Mouse (Mus musculus): ENCODE data around the gene Rab44. TPM values are rescaled to one million over a fixed set of nuclear protein-coding genes. Genes with fewer than 3 reads are reported as not detected.

Rab44 gene
- polyA plus RNA-seq, 1 experiment: 514 TPM

- no peaks in the 10 kb centered on the region; the same call in 1 of the 2 replicates for H3K4me1 ChIP-seq (ENCODE audit: control insufficient read depth, insufficient read depth, low read length)
- WGBS: 85% methylated on average over 6 of the region's 6 CpGs
- TF ChIP-seq POLR2A (IDR thresholded peaks at IDR 0.05; ENCODE audit: borderline replicate concordance, control insufficient read depth, low read depth, low read length): no peak
- TF ChIP-seq CTCF (IDR thresholded peaks at IDR 0.05; ENCODE audit: control insufficient read depth, insufficient read depth, low read length): no peak
- H3K27ac ChIP-seq (ENCODE audit: control insufficient read depth, insufficient read depth, low read depth, low read length, poor library complexity): no peak overlapping the region
- no peak overlapping the region for H3K4me3 ChIP-seq (replicated peaks; ENCODE audit: control insufficient read depth, low read depth, low read length)
Observed at GRCm38 (mm10) chr17:29179917-29180316, 66.0 kb downstream of the Rab44 start.

- TF ChIP-seq POLR2A (IDR thresholded peaks at IDR 0.05; ENCODE audit: borderline replicate concordance, control insufficient read depth, low read depth, low read length) (no peak), CTCF (IDR thresholded peaks at IDR 0.05; ENCODE audit: control insufficient read depth, insufficient read depth, low read length) (no peak)
- Histone ChIP-seq H3K4me3 (replicated peaks; ENCODE audit: control insufficient read depth, low read depth, low read length) (no peak overlapping the region), H3K4me1 (ENCODE audit: control insufficient read depth, insufficient read depth, low read length) (no peaks in the 10 kb centered on the region; the same call in 1 of the 2 replicates), H3K27ac (ENCODE audit: control insufficient read depth, insufficient read depth, low read depth, low read length, poor library complexity) (no peak overlapping the region)
- 47% methylated on average over 4 of the region's 4 CpGs for WGBS
Observed at GRCm38 (mm10) chr17:29180406-29181127, 66.6 kb downstream of the Rab44 start.

- no peak overlapping the region for H3K27ac ChIP-seq (ENCODE audit: control insufficient read depth, insufficient read depth, low read depth, low read length, poor library complexity)
- no peak for TF ChIP-seq CTCF (IDR thresholded peaks at IDR 0.05; ENCODE audit: control insufficient read depth, insufficient read depth, low read length)
- TF ChIP-seq POLR2A (IDR thresholded peaks at IDR 0.05; ENCODE audit: borderline replicate concordance, control insufficient read depth, low read depth, low read length): no peak
- WGBS: 71% methylated on average over 5 of the region's 5 CpGs
- H3K4me1 ChIP-seq (ENCODE audit: control insufficient read depth, insufficient read depth, low read length): peaks cover 3% of the 10 kb centered on the region
- no peak overlapping the region for H3K4me3 ChIP-seq (replicated peaks; ENCODE audit: control insufficient read depth, low read depth, low read length)
Observed at GRCm38 (mm10) chr17:29181751-29182150, 67.8 kb downstream of the Rab44 start.

- H3K4me1 ChIP-seq (ENCODE audit: control insufficient read depth, insufficient read depth, low read length): peaks cover 3% of the 10 kb centered on the region
- H3K4me3 ChIP-seq (replicated peaks; ENCODE audit: control insufficient read depth, low read depth, low read length): no peak overlapping the region
- H3K27ac ChIP-seq (ENCODE audit: control insufficient read depth, insufficient read depth, low read depth, low read length, poor library complexity): no peak overlapping the region
- TF ChIP-seq CTCF (IDR thresholded peaks at IDR 0.05; ENCODE audit: control insufficient read depth, insufficient read depth, low read length) (no peak), POLR2A (IDR thresholded peaks at IDR 0.05; ENCODE audit: borderline replicate concordance, control insufficient read depth, low read depth, low read length) (no peak)
- 85% methylated on average over 11 of the region's 11 CpGs for WGBS
Observed at GRCm38 (mm10) chr17:29183162-29183561, 69.2 kb downstream of the Rab44 start.

- TF ChIP-seq POLR2A (IDR thresholded peaks at IDR 0.05; ENCODE audit: borderline replicate concordance, control insufficient read depth, low read depth, low read length) (no peak), CTCF (IDR thresholded peaks at IDR 0.05; ENCODE audit: control insufficient read depth, insufficient read depth, low read length) (no peak)
- Histone ChIP-seq H3K4me1 (ENCODE audit: control insufficient read depth, insufficient read depth, low read length) (peaks cover 3% of the 10 kb centered on the region), H3K27ac (ENCODE audit: control insufficient read depth, insufficient read depth, low read depth, low read length, poor library complexity) (no peak overlapping the region), H3K4me3 (replicated peaks; ENCODE audit: control insufficient read depth, low read depth, low read length) (no peak overlapping the region)
- 74% methylated on average over 7 of the region's 7 CpGs for WGBS
Observed at GRCm38 (mm10) chr17:29185376-29186046, 71.6 kb downstream of the Rab44 start.

- WGBS: 76% methylated on average over 10 of the region's 10 CpGs
- Histone ChIP-seq H3K4me3 (replicated peaks; ENCODE audit: control insufficient read depth, low read depth, low read length) (no peak overlapping the region), H3K27ac (ENCODE audit: control insufficient read depth, insufficient read depth, low read depth, low read length, poor library complexity) (no peak overlapping the region), H3K4me1 (ENCODE audit: control insufficient read depth, insufficient read depth, low read length) (peaks cover 3% of the 10 kb centered on the region)
- no peak for TF ChIP-seq POLR2A (IDR thresholded peaks at IDR 0.05; ENCODE audit: borderline replicate concordance, control insufficient read depth, low read depth, low read length)
- no peak for TF ChIP-seq CTCF (IDR thresholded peaks at IDR 0.05; ENCODE audit: control insufficient read depth, insufficient read depth, low read length)
Observed at GRCm38 (mm10) chr17:29186989-29187859, 73.3 kb downstream of the Rab44 start.

- WGBS: 27% methylated on average over 12 of the region's 12 CpGs
- no peak overlapping the region for H3K27ac ChIP-seq (ENCODE audit: control insufficient read depth, insufficient read depth, low read depth, low read length, poor library complexity)
- H3K4me3 ChIP-seq (replicated peaks; ENCODE audit: control insufficient read depth, low read depth, low read length): no peak overlapping the region
- peaks cover 3% of the 10 kb centered on the region for H3K4me1 ChIP-seq (ENCODE audit: control insufficient read depth, insufficient read depth, low read length)
- TF ChIP-seq POLR2A (IDR thresholded peaks at IDR 0.05; ENCODE audit: borderline replicate concordance, control insufficient read depth, low read depth, low read length) (no peak), CTCF (IDR thresholded peaks at IDR 0.05; ENCODE audit: control insufficient read depth, insufficient read depth, low read length) (no peak)
Observed at GRCm38 (mm10) chr17:29188989-29189388, 75.0 kb downstream of the Rab44 start.

GRCm38 (mm10) chr17:29195579-29195978 lies 81.6 kb downstream of the Rab44 start:
- WGBS: 76% methylated on average over 4 of the region's 4 CpGs
- no peak overlapping the region for H3K27ac ChIP-seq (ENCODE audit: control insufficient read depth, insufficient read depth, low read depth, low read length, poor library complexity)
- TF ChIP-seq POLR2A (IDR thresholded peaks at IDR 0.05; ENCODE audit: borderline replicate concordance, control insufficient read depth, low read depth, low read length) (no peak), CTCF (IDR thresholded peaks at IDR 0.05; ENCODE audit: control insufficient read depth, insufficient read depth, low read length) (no peak)
- H3K4me3 ChIP-seq (replicated peaks; ENCODE audit: control insufficient read depth, low read depth, low read length): no peak overlapping the region
- H3K4me1 ChIP-seq (ENCODE audit: control insufficient read depth, insufficient read depth, low read length): no peaks in the 10 kb centered on the region; the same call in 1 of the 2 replicates

Other genes with a start within 250 kb of the Rab44 start
- gene 4930539E08Rik, start 198.8 kb upstream of the Rab44 start, polyA plus RNA-seq (2011; ENCODE audit: insufficient read depth, insufficient read length, low replicate concordance, missing spikeins): 0.29 TPM in 1 of 2 replicates, not detected in the other
- gene Pxt1, start 170.3 kb upstream of the Rab44 start, polyA plus RNA-seq (2011; ENCODE audit: insufficient read depth, insufficient read length, low replicate concordance, missing spikeins): 1.3 TPM in 1 of 2 replicates, not detected in the other
- 50.2 and 81.5 TPM in 2 replicates for gene Kctd20, start 162.2 kb upstream of the Rab44 start, polyA plus RNA-seq (2011; ENCODE audit: insufficient read depth, insufficient read length, low replicate concordance, missing spikeins)
- 139 and 214 TPM in 2 replicates for gene Stk38, start 106.2 kb upstream of the Rab44 start, polyA plus RNA-seq (2011; ENCODE audit: insufficient read depth, insufficient read length, low replicate concordance, missing spikeins)
- gene Srsf3, start 81.5 kb upstream of the Rab44 start, polyA plus RNA-seq (2011; ENCODE audit: insufficient read depth, insufficient read length, low replicate concordance, missing spikeins): 212 and 214 TPM in 2 replicates
- gene Cdkn1a, start 23.2 kb upstream of the Rab44 start, polyA plus RNA-seq (2011; ENCODE audit: insufficient read depth, insufficient read length, low replicate concordance, missing spikeins): 5.2 and 27.7 TPM in 2 replicates
- 0.50 and 0.92 TPM in 2 replicates for gene Cpne5, start 124.0 kb downstream of the Rab44 start, polyA plus RNA-seq (2011; ENCODE audit: insufficient read depth, insufficient read length, low replicate concordance, missing spikeins)
- gene Ppil1, start 150.0 kb downstream of the Rab44 start, polyA plus RNA-seq (2011; ENCODE audit: insufficient read depth, insufficient read length, low replicate concordance, missing spikeins): 36.2 and 51.6 TPM in 2 replicates
- 35.1 and 81.6 TPM in 2 replicates for gene BC004004, start 154.6 kb downstream of the Rab44 start, polyA plus RNA-seq (2011; ENCODE audit: insufficient read depth, insufficient read length, low replicate concordance, missing spikeins)
- gene Pi16, start 203.5 kb downstream of the Rab44 start, polyA plus RNA-seq (2011; ENCODE audit: insufficient read depth, insufficient read length, low replicate concordance, missing spikeins): 71.5 and 171 TPM in 2 replicates
- 111 and 170 TPM in 2 replicates for gene Mtch1, start 233.8 kb downstream of the Rab44 start, polyA plus RNA-seq (2011; ENCODE audit: insufficient read depth, insufficient read length, low replicate concordance, missing spikeins)
- 25.2 and 41.8 TPM in 2 replicates for gene Fgd2, start 246.8 kb downstream of the Rab44 start, polyA plus RNA-seq (2011; ENCODE audit: insufficient read depth, insufficient read length, low replicate concordance, missing spikeins)